Mouse (Mus musculus): ENCODE measurements at regions not wholly inside any gene's neighbourhood (a gene's known extent, or its start where the extent isn't known, plus 50 kb on each side); places are given as distances from the start of the nearest gene placed in this dataset.

GRCm38 (mm10) chr14:99427049-99427448 lies 128.6 kb downstream of the Klf5 start:
- TF ChIP-seq CTCF (IDR thresholded peaks at IDR 0.05; ENCODE audit: borderline replicate concordance, insufficient read depth, low read length) = no peak
- TF ChIP-seq POLR2A (IDR thresholded peaks at IDR 0.05; ENCODE audit: low read depth, low read length) = no peak

Data from embryonic fibroblast, embryonic 13.5 days (primary cell).